Mouse (Mus musculus): ENCODE results near the gene Pak7. TPM values are rescaled to one million over a fixed set of nuclear protein-coding genes. Genes with fewer than 3 reads are reported as not detected.
"Not testable (repeated sequence)": the region's sequence is repeated elsewhere in the genome, so short reads cannot be mapped to it uniquely, and the experiment has no call there.

Gene Pak7
- polyA plus RNA-seq, 1 experiment from 2014 or later: 1.4 TPM

- DNase-seq (ENCODE audit: low spot score) (no peak), ATAC-seq (ENCODE audit: low read depth) (no peak; the same call in 1 of the 2 replicates)
- H3K4me2 ChIP-seq (ENCODE audit: low read depth, low read length): no peak overlapping the region
- no peak overlapping the region for H3K9ac ChIP-seq (ENCODE audit: low read depth, low read length)
- H3K4me1 ChIP-seq (ENCODE audit: control insufficient read depth, insufficient read depth, low read length): no peaks in the 10 kb centered on the region
- H3K36me3 ChIP-seq (ENCODE audit: control insufficient read depth, insufficient read depth, low read length): no peaks in the 10 kb centered on the region
- H3K27ac ChIP-seq (replicated peaks; ENCODE audit: low read depth, low read length): no peak overlapping the region
- no peak overlapping the region for H3K4me3 ChIP-seq (ENCODE audit: low read depth, low read length)
- no peaks in the 10 kb centered on the region for H3K27me3 ChIP-seq (replicated peaks; ENCODE audit: control insufficient read depth, insufficient read depth, low read length)
- WGBS: 76% methylated on average over 1 of the region's 1 CpGs
- no peaks in the 10 kb centered on the region for H3K9me3 ChIP-seq (ENCODE audit: control insufficient read depth, low read length)
Measured at GRCm38 (mm10) chr2:136297371-136297770, 90.4 kb downstream of the Pak7 start.

- WGBS: 72% methylated on average over 1 of the region's 1 CpGs
Measured at GRCm38 (mm10) chr2:136282043-136282442, 105.7 kb downstream of the Pak7 start.

DNA sequence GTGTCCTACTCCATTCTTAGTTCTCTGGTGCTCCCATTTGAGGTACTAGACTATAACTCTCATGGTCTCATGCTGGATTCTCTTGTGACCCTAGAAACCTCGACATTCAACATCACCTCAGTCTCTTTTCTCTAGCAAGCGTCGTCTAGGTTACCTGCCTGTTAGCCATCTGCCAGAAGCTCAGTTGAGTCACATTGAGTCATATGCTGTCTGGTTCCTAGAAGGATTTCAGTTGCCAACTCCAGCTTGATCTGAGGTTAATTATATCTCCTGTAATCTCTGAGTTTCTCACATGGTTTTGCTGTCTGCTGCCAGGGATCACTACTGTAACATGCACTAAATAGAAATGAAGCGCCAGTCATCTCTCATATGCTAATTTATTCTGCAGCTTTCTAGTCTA is 145.8 kb downstream of the Pak7 start:
- H3K36me3 ChIP-seq (ENCODE audit: control insufficient read depth, insufficient read depth, low read length); H3K27ac ChIP-seq (replicated peaks; ENCODE audit: low read depth, low read length); DNase-seq (ENCODE audit: low spot score); H3K9ac ChIP-seq (ENCODE audit: low read depth, low read length); H3K4me3 ChIP-seq (ENCODE audit: low read depth, low read length); H3K9me3 ChIP-seq (ENCODE audit: control insufficient read depth, low read length); ATAC-seq (ENCODE audit: low read depth); H3K4me2 ChIP-seq (ENCODE audit: low read depth, low read length); H3K4me1 ChIP-seq (ENCODE audit: control insufficient read depth, insufficient read depth, low read length); H3K27me3 ChIP-seq (replicated peaks; ENCODE audit: control insufficient read depth, insufficient read depth, low read length): not testable (repeated sequence)
- 81% methylated on average over 4 of the region's 4 CpGs for WGBS

More at GRCm38 (mm10) chr2:136282043-136282442, 105.7 kb downstream of the Pak7 start:
- H3K4me2 ChIP-seq (ENCODE audit: low read depth, low read length): no peak overlapping the region
- H3K27ac ChIP-seq (replicated peaks; ENCODE audit: low read depth, low read length): no peak overlapping the region
- no peaks in the 10 kb centered on the region for H3K9me3 ChIP-seq (ENCODE audit: control insufficient read depth, low read length)
- no peaks in the 10 kb centered on the region for H3K27me3 ChIP-seq (replicated peaks; ENCODE audit: control insufficient read depth, insufficient read depth, low read length)
- no peak for DNase-seq (ENCODE audit: low spot score)
- H3K36me3 ChIP-seq (ENCODE audit: control insufficient read depth, insufficient read depth, low read length): no peaks in the 10 kb centered on the region
- H3K4me1 ChIP-seq (ENCODE audit: control insufficient read depth, insufficient read depth, low read length): no peaks in the 10 kb centered on the region
- H3K4me3 ChIP-seq (ENCODE audit: low read depth, low read length): no peak overlapping the region
- H3K9ac ChIP-seq (ENCODE audit: low read depth, low read length): no peak overlapping the region
- no peak for ATAC-seq (ENCODE audit: low read depth)

- ATAC-seq (ENCODE audit: low read depth): no peak
- WGBS: 95% methylated on average over 8 of the region's 8 CpGs
- no peaks in the 10 kb centered on the region for H3K36me3 ChIP-seq (ENCODE audit: control insufficient read depth, insufficient read depth, low read length)
Measured at GRCm38 (mm10) chr2:136231228-136231627, 156.5 kb downstream of the Pak7 start.

DNA sequence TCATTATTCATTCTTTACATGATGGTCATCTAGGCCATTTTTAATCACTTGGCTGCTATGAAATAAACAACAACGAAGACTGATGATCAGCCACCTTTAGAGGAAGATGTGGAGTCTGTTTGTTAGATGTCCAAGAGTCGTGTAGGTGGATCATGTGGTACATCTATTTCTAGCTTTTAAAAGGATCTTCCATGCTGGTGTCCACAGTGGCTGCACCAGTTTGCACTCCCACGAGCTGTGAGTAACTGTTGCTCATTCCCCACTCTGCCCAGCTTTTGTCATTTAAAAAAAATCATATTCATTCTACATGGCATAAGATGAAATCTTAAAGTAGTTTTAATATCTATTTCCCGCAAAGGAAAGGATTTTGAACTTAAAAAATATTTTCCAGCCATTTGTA is 183.7 kb downstream of the Pak7 start:
- Histone ChIP-seq H3K27ac (replicated peaks; ENCODE audit: low read depth, low read length) (no peak overlapping the region), H3K4me2 (ENCODE audit: low read depth, low read length) (no peak overlapping the region), H3K27me3 (replicated peaks; ENCODE audit: control insufficient read depth, insufficient read depth, low read length) (no peaks in the 10 kb centered on the region), H3K9ac (ENCODE audit: low read depth, low read length) (no peak overlapping the region), H3K4me1 (ENCODE audit: control insufficient read depth, insufficient read depth, low read length) (no peaks in the 10 kb centered on the region), H3K9me3 (ENCODE audit: control insufficient read depth, low read length) (no peaks in the 10 kb centered on the region), H3K36me3 (ENCODE audit: control insufficient read depth, insufficient read depth, low read length) (no peaks in the 10 kb centered on the region), H3K4me3 (ENCODE audit: low read depth, low read length) (no peak overlapping the region)
- DNase-seq (ENCODE audit: low spot score): no peak
- 79% methylated on average over 4 of the region's 4 CpGs for WGBS
- no peak for ATAC-seq (ENCODE audit: low read depth)

More at GRCm38 (mm10) chr2:136231228-136231627, 156.5 kb downstream of the Pak7 start:
- H3K27ac ChIP-seq (replicated peaks; ENCODE audit: low read depth, low read length): no peak overlapping the region
- H3K9me3 ChIP-seq (ENCODE audit: control insufficient read depth, low read length): no peaks in the 10 kb centered on the region
- H3K4me3 ChIP-seq (ENCODE audit: low read depth, low read length): no peak overlapping the region
- no peak overlapping the region for H3K9ac ChIP-seq (ENCODE audit: low read depth, low read length)
- no peak overlapping the region for H3K4me2 ChIP-seq (ENCODE audit: low read depth, low read length)
- no peaks in the 10 kb centered on the region for H3K4me1 ChIP-seq (ENCODE audit: control insufficient read depth, insufficient read depth, low read length)
- no peak for DNase-seq (ENCODE audit: low spot score)
- no peaks in the 10 kb centered on the region for H3K27me3 ChIP-seq (replicated peaks; ENCODE audit: control insufficient read depth, insufficient read depth, low read length)

GRCm38 (mm10) chr2:136175030-136175429 is 212.7 kb downstream of the Pak7 start:
- Histone ChIP-seq H3K9ac (ENCODE audit: low read depth, low read length) (no peak overlapping the region), H3K36me3 (ENCODE audit: control insufficient read depth, insufficient read depth, low read length) (no peaks in the 10 kb centered on the region), H3K4me1 (ENCODE audit: control insufficient read depth, insufficient read depth, low read length) (no peaks in the 10 kb centered on the region), H3K4me3 (ENCODE audit: low read depth, low read length) (no peak overlapping the region), H3K9me3 (ENCODE audit: control insufficient read depth, low read length) (no peaks in the 10 kb centered on the region), H3K27me3 (replicated peaks; ENCODE audit: control insufficient read depth, insufficient read depth, low read length) (no peaks in the 10 kb centered on the region), H3K4me2 (ENCODE audit: low read depth, low read length) (no peak overlapping the region), H3K27ac (replicated peaks; ENCODE audit: low read depth, low read length) (no peak overlapping the region)
- 71% methylated on average over 3 of the region's 3 CpGs for WGBS
- no peak for DNase-seq (ENCODE audit: low spot score)
- no peak for ATAC-seq (ENCODE audit: low read depth)

DNA sequence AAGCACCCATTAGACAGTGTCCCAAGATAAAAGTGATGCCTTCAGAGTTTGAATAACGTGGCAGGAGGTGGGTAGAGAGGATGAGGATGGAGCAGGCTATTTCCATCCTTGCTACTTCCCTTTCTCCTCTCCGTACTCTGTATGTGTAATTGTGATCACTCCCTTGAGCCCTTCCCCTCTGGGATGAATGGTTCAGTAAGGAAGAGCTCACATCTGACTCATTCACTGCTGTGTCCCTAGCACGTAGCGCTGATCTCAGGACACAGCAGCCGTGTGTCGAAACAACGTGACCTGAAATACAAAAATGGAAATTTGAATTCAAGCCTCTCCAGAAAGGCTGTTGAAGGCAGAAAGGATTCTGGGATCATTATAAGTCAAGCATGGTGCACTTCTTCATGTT is 237.0 kb downstream of the Pak7 start:
- H3K36me3 ChIP-seq (ENCODE audit: control insufficient read depth, insufficient read depth, low read length): no peaks in the 10 kb centered on the region
- DNase-seq (ENCODE audit: low spot score) (no peak), ATAC-seq (ENCODE audit: low read depth) (peak; percentile 26; the same call in 1 of the 2 replicates)
- H3K9me3 ChIP-seq (ENCODE audit: control insufficient read depth, low read length): no peaks in the 10 kb centered on the region
- no peak overlapping the region for H3K27ac ChIP-seq (replicated peaks; ENCODE audit: low read depth, low read length)
- no peak overlapping the region for H3K4me3 ChIP-seq (ENCODE audit: low read depth, low read length)
- H3K4me1 ChIP-seq (ENCODE audit: control insufficient read depth, insufficient read depth, low read length): no peaks in the 10 kb centered on the region
- WGBS: 77% methylated on average over 7 of the region's 7 CpGs
- no peaks in the 10 kb centered on the region for H3K27me3 ChIP-seq (replicated peaks; ENCODE audit: control insufficient read depth, insufficient read depth, low read length)
- H3K9ac ChIP-seq (ENCODE audit: low read depth, low read length): no peak overlapping the region
- H3K4me2 ChIP-seq (ENCODE audit: low read depth, low read length): no peak overlapping the region

GRCm38 (mm10) chr2:136149530-136149929 is 238.2 kb downstream of the Pak7 start:
- no peaks in the 10 kb centered on the region for H3K9me3 ChIP-seq (ENCODE audit: control insufficient read depth, low read length)
- H3K4me1 ChIP-seq (ENCODE audit: control insufficient read depth, insufficient read depth, low read length): no peaks in the 10 kb centered on the region
- peak; percentile 62 for DNase-seq (ENCODE audit: low spot score)
- no peak overlapping the region for H3K4me3 ChIP-seq (ENCODE audit: low read depth, low read length)
- H3K27ac ChIP-seq (replicated peaks; ENCODE audit: low read depth, low read length): no peak overlapping the region
- no peaks in the 10 kb centered on the region for H3K27me3 ChIP-seq (replicated peaks; ENCODE audit: control insufficient read depth, insufficient read depth, low read length)
- peak; percentile 41; the same call in 1 of the 2 replicates for ATAC-seq (ENCODE audit: low read depth)
- H3K9ac ChIP-seq (ENCODE audit: low read depth, low read length): no peak overlapping the region
- no peaks in the 10 kb centered on the region for H3K36me3 ChIP-seq (ENCODE audit: control insufficient read depth, insufficient read depth, low read length)
- H3K4me2 ChIP-seq (ENCODE audit: low read depth, low read length): no peak overlapping the region
- WGBS: 32% methylated on average over 4 of the region's 4 CpGs

DNA sequence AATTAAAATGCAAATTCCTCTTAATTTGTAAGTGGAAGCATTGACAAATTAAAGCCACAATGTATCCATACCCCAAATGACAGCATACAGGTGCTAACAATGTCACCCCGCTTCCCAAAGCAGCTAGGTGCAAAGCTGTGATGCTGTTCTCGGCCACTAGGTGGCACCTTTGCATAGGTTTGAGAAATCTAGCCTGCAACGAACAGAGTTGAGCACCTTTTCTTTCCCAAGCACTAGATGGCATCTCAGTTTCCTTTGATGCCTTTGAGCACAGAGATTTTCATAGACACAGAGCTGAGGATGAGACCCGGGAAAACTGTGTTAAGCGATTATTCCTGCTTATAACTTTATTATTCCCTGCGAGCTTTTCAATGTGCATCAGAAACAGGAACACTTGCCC is 238.8 kb downstream of the Pak7 start:
- Histone ChIP-seq H3K4me2 (ENCODE audit: low read depth, low read length) (peak overlapping the region; percentile 36; the same call in 1 of the 2 replicates), H3K36me3 (ENCODE audit: control insufficient read depth, insufficient read depth, low read length) (no peaks in the 10 kb centered on the region), H3K9ac (ENCODE audit: low read depth, low read length) (no peak overlapping the region), H3K4me1 (ENCODE audit: control insufficient read depth, insufficient read depth, low read length) (no peaks in the 10 kb centered on the region), H3K9me3 (ENCODE audit: control insufficient read depth, low read length) (no peaks in the 10 kb centered on the region), H3K27me3 (replicated peaks; ENCODE audit: control insufficient read depth, insufficient read depth, low read length) (no peaks in the 10 kb centered on the region), H3K4me3 (ENCODE audit: low read depth, low read length) (no peak overlapping the region), H3K27ac (replicated peaks; ENCODE audit: low read depth, low read length) (no peak overlapping the region)
- WGBS: 3% methylated on average over 6 of the region's 6 CpGs
- DNase-seq (ENCODE audit: low spot score) (peak; percentile 91), ATAC-seq (ENCODE audit: low read depth) (peak; percentile 86)

All from embryonic facial prominence, embryonic 14.5 days (tissue).